Mouse (Mus musculus) C2C12 (cell line): ENCODE measurements around the gene Nlrp4e. TPM values are rescaled to one million over a fixed set of nuclear protein-coding genes. Genes with fewer than 3 reads are reported as not detected.
"Not testable (repeated sequence)": the region's sequence is repeated elsewhere in the genome, so short reads cannot be mapped to it uniquely, and the experiment has no call there.

Experiments
- H3K27me3 ChIP-seq: one replicate; pipeline ENCODE4 v1.6.1; 2011; ENCODE audit not compliant: control insufficient read depth, insufficient read depth, insufficient read length
- H3K36me3 ChIP-seq: one replicate; pipeline ENCODE4 v1.6.1; 2011; ENCODE audit not compliant: control insufficient read depth, insufficient read depth
- H3K4me3 ChIP-seq: one replicate; pipeline ENCODE4 v1.5.1; 2011; ENCODE audit warnings: mild to moderate bottlenecking, control low read depth; ENCODE audit not compliant: poor library complexity, insufficient read depth, severe bottlenecking
- H3K79me2 ChIP-seq: one replicate; pipeline ENCODE4 v1.6.1; 2011; ENCODE audit not compliant: control insufficient read depth, insufficient read depth
- H3K79me3 ChIP-seq: one replicate; pipeline ENCODE4 v1.6.1; 2011; ENCODE audit warnings: low read depth, control low read depth
- H3ac ChIP-seq: one replicate; pipeline ENCODE3; 2011; ENCODE audit warnings: low read depth; ENCODE audit not compliant: control insufficient read depth, insufficient read length
- CEBPB ChIP-seq: IDR thresholded peaks from one replicate; pipeline ENCODE4 v1.6.1; 2011; ENCODE audit warnings: low read depth, mild to moderate bottlenecking, control low read depth, moderate library complexity
- CTCF ChIP-seq: IDR thresholded peaks from one replicate; pipeline ENCODE4 v1.5.1; 2011; ENCODE audit not compliant: control insufficient read depth, insufficient read depth, insufficient read length
- FOSL1 ChIP-seq: IDR thresholded peaks from one replicate; pipeline ENCODE4 v1.8.0; 2011; ENCODE audit warnings: mild to moderate bottlenecking, low read length; ENCODE audit not compliant: poor library complexity, insufficient read depth, severe bottlenecking
- MAX ChIP-seq: IDR thresholded peaks from one replicate; pipeline ENCODE4 v1.6.1; 2011; ENCODE audit warnings: mild to moderate bottlenecking, control low read depth
- MYOD1 ChIP-seq: IDR thresholded peaks from one replicate; pipeline ENCODE4 v1.6.1; 2011; ENCODE audit warnings: low read depth; ENCODE audit not compliant: control insufficient read depth, insufficient read length
- MYOG ChIP-seq: IDR thresholded peaks from one replicate; pipeline ENCODE4 v1.6.1; 2011; ENCODE audit not compliant: control insufficient read depth, insufficient read length; ENCODE audit errors: extremely low read depth
- USF1 ChIP-seq: IDR thresholded peaks from one replicate; pipeline ENCODE4 v1.6.1; 2011; ENCODE audit warnings: low read depth, mild to moderate bottlenecking, control low read depth, moderate library complexity
- long read RNA-seq, 2 experiments: library from polyadenylated mRNA; unstranded; transcript quantifications; one replicate each; pipeline ENCODE4 v2.0.0; 2019 to 2020
- microRNA-seq: library from miRNA; unstranded; fragments of <30 nt; microRNA quantifications from one replicate; pipeline ENCODE4, GENCODE M21; 2019; ENCODE audit warnings: borderline microRNAs expressed
- polyA plus RNA-seq: library from polyadenylated mRNA; unstranded; fragments of >200 nt; fragmentation: generic; extraction: Trizol; gene quantifications from one replicate; pipeline ENCODE4 v1.2.1, GENCODE M21; 2012; ENCODE audit warnings: missing spikeins

Gene Nlrp4e
- 1.7 TPM for polyA plus RNA-seq
- long read RNA-seq, experiment 1: 0 reads
- long read RNA-seq, experiment 2, partial matches to known transcripts: 0 of 1 reads
- long read RNA-seq, experiment 2, other reads (novel, unspliced or antisense): 1 of 1 reads

DNA sequence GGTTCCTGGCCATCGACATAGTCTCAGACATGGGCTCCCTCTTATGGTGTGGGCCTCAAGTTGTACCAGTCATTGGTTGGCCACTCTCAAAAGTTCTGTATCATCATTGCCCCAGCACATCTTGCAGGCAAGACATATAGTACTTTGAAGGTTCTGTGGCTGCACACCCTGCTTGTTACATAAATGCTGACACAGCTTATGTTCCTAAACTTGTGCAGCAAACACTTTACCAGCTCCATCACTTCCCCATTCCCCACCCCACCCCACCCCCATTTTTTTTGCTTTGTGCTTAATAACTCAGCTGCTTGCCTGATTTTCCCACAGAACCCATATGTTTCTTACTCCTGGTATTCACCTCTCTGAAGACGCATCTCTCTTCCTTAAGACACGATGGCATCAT, at the start of gene Nlrp4e:
Gene Nlrp4e (plus strand): TSS at position 301 of the 400 bp plus-strand sequence.
- H3ac ChIP-seq, H3K36me3 ChIP-seq, H3K79me3 ChIP-seq, H3K4me3 ChIP-seq, H3K79me2 ChIP-seq, H3K27me3 ChIP-seq: not testable (repeated sequence)

DNA sequence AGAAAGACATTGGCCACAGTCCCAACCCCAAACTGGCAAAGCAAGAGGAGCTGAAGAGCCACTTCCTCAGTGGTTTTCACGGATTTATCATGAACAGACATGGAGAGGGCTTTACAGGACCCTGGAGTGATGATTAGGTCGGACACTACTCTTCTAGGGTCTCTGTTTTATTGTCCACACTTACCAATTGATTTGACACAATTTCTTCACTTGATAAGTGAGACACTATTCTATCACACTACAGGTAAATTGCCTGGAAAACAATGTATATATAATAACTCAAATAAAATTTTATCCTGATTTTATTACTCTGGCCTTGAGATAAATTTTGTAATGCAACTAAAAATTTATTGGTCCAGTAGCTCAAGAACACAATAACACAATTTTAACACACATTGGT, 49.4 kb upstream of the Nlrp4e start, which contains the start of gene Vmn1r166:
Gene Vmn1r166 (minus strand): TSS at position 101 of the 400 bp plus-strand sequence.
- not testable (repeated sequence) for H3K79me2 ChIP-seq, H3K27me3 ChIP-seq, H3ac ChIP-seq, H3K79me3 ChIP-seq, H3K36me3 ChIP-seq, H3K4me3 ChIP-seq

DNA sequence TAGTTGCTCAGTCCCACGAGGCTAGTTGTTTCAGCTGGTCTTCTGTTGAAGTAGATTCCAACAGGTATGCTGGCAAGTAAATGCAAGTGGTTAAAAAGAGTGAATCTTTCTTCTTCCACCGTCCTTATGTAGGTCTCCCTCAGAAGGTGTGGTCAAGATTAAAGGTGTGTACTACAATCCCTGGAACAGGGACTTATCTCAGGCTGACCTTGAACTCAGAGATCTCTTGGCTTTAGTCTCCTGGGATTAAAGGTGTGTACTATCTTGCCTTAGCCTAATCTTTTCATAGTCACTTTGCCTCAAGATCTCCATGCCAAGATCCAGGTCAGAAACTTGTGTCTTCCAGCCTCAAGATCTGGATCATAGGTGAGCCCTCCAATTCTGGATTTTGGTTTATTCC, 22.2 kb upstream of the Nlrp4e start, which contains the start of gene Gm6902:
Gene Gm6902 (minus strand): TSS at position 101 of the 400 bp plus-strand sequence.
- H3K79me2 ChIP-seq, H3K4me3 ChIP-seq, H3K36me3 ChIP-seq, H3ac ChIP-seq, H3K27me3 ChIP-seq, H3K79me3 ChIP-seq: not testable (repeated sequence)

DNA sequence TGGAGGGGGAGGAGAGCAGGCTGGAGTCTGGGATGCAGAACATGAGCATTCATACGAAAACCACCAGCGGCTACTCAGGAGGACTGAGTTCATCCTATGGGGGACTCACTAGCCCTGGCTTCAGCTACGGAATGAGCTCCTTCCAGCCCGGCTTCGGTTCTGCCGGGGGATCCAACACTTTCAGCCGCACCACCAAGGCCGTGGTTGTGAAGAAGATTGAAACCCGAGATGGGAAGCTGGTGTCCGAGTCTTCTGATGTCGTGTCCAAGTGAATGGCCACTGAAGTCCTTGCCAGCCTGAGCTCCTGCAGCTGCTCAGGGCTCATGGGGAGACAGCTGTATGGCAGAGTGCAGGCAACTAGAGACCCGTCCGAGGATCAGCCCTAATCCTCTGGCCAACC, 57.3 kb downstream of the Nlrp4e start:
- not testable (repeated sequence) for H3K36me3 ChIP-seq, H3K27me3 ChIP-seq, H3ac ChIP-seq, H3K79me3 ChIP-seq, H3K79me2 ChIP-seq, H3K4me3 ChIP-seq

DNA sequence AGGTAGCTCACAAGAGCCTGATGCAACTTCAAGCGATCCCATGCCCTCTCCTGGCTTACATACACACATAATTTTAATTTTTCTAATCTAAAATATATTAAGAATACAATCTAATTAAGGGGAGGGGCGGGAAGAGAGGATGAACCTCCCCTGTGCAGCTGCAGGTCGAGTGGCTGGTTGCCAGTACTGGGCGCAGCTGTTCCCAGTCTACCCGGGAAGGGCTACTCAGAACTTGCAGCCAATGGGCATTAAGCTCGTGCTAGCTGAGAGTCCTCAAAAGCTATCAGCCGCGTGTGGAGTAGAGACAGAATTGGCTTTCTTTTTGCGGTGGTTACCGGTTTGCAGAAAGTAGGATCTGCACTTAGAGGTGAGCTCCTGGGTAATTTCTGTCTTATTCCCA, 84.6 kb downstream of the Nlrp4e start, which contains the start of gene Nlrp5:
Gene Nlrp5 (plus strand): TSS at position 301 of the 400 bp plus-strand sequence.
- Histone ChIP-seq H3K79me2 (no peaks in the 10 kb centered on the region), H3K79me3 (no peaks in the 10 kb centered on the region), H3K27me3 (no peaks in the 10 kb centered on the region), H3ac (no peak within 1 kb of the TSS), H3K4me3 (no peak within 1 kb of the TSS), H3K36me3 (no peaks in the 10 kb centered on the region)
- TF ChIP-seq USF1: no peak
- TF ChIP-seq CEBPB: no peak
- TF ChIP-seq CTCF: no peak
- TF ChIP-seq MAX: no peak
- TF ChIP-seq MYOG: no peak
- no peak for TF ChIP-seq MYOD1
- TF ChIP-seq FOSL1: no peak

Small RNA genes within 50 kb of the gene (microRNA-seq; reads per million reads assigned to microRNA genes)
- gene Gm25196: not detected

Other genes with a start within 250 kb of the Nlrp4e start
- not detected for gene Vmn1r163, start 245.7 kb upstream of the Nlrp4e start, polyA plus RNA-seq
- not detected for gene Gm8720, start 233.7 kb upstream of the Nlrp4e start, polyA plus RNA-seq
- not detected for gene Gm10662, start 156.7 kb upstream of the Nlrp4e start, polyA plus RNA-seq
- gene Vmn1r165, start 83.9 kb upstream of the Nlrp4e start, polyA plus RNA-seq: not detected
- gene Vmn1r166, start 49.5 kb upstream of the Nlrp4e start, polyA plus RNA-seq: not detected
- not detected for gene Gm6902, start 22.3 kb upstream of the Nlrp4e start, polyA plus RNA-seq
- not detected for gene Nlrp5, start 84.7 kb downstream of the Nlrp4e start, polyA plus RNA-seq
- not detected for gene Vmn1r167, start 206.0 kb downstream of the Nlrp4e start, polyA plus RNA-seq
- not detected for gene Vmn1r168, start 238.5 kb downstream of the Nlrp4e start, polyA plus RNA-seq